Mouse (Mus musculus) left cerebral cortex, postnatal 10 days (tissue): ENCODE data around the gene Cabp4. TPM values are rescaled to one million over a fixed set of nuclear protein-coding genes. Genes with fewer than 3 reads are reported as not detected.

Experiments used
- DNase-seq, 2 experiments: peaks; one replicate each; pipeline ENCODE4 v3.0.0; 2021 to 2022; ENCODE audit warnings: low spot score in 2 of 2, mixed read lengths in 1 of 2; ENCODE audit errors: extremely low spot score in 1 of 2
- intact Hi-C: fragments of 180-260 bp; cut with DNase I; formaldehyde crosslinking; loops from one replicate; pipeline ENCODE4 v1.15.1; 2025
- total RNA-seq, 2 experiments: library from RNA; stranded (reverse); gene quantifications; 2 replicates each; pipeline ENCODE4 v1.2.3; 2021

Gene Cabp4
- total RNA-seq, 2 experiments from 2014 or later = 0.24 TPM; not detected in 1

DNA sequence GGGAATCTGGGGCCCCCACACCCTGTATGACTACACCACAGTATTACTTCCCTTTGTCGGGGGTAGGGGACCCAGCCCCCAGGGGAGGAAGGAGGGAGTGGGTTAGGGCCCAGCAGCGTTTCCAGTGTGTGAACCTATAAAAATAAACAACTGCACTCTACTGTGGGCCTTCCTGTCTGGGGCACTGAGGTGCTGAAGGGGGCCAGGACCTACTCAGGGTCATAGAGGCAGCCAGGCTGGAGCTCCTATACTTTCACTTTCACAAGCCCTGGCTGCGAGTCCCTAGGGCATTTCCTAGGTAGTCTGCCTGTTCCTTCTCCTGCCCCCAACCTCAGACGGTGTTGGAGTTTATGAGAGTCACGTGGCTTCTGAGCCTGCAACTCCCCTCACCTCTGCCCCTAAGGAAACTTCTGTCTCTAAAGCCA is 30.0 kb downstream of the Cabp4 start:
- intact Hi-C loops = no loop called here

DNA sequence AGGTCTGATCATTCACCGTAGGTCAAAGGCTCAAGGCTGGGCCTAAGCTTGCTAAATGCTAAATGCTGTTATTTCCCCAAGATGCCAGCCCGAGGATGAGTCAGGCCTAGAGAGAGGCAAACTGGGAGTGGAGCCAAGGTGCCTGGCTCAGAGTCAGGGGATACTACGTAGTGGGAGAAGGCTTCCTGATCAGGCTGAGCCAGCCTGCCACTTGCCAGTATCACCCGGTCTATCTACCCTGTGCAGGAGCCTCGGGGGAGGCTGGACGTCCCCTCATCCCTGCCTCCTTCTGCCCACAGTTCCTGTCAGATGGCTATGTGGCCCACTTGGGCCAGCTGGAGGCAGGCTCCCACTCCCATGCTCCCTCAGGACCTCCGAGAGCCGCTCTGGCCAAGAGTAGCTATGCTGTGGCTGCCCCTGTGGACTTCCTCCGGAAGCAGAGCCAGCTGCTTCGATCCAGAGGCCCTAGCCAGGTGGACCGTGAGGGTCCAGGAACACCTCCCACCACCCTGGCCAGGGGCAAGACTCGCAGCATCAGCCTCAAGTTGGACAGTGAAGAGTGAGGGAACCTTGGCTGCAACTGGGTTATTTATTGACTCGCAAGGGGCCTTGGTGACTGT is 30.5 kb downstream of the Cabp4 start:
- intact Hi-C loops = no loop called here
- DNase-seq = peak in 1 of 2 experiments; percentile 80

More for the DNA sequence above, 30.0 kb downstream of the Cabp4 start:
- no peak for DNase-seq

DNA sequence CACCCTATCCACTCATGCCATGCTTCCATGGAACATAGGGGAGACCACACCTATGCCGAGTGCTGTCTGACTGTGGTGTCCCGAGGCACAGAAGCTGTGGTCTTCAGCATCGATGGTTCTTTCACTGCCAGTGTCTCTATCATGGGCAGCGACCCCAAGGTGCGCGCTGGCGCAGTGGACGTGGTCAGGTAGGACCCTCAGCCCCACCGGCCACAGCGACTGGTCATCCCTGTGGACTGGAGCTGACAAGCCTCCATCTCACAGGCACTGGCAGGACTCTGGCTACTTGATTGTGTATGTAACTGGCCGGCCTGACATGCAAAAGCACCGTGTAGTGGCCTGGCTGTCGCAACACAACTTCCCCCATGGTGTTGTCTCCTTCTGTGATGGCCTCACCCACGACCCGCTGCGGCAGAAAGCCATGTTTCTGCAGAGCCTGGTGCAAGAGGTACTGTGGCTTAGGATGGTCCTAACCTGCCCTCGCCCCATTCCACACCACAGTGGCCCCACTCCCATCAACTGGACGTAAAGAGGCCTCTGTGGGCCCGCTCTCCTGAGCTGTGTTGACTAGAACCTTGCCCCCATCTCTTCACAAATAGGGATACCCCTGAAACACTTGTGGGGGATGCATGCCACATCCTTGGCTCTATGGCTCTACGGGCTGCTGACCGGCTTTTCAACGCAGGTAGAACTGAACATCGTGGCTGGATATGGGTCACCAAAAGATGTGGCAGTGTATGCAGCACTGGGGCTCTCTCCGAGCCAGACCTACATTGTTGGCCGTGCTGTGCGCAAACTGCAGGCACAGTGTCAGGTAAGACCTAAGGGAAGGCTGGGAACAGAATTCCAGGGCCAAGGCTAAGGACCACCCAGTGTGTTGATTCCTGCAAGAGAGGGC is 31.5 kb downstream of the Cabp4 start:
- intact Hi-C loops = no loop called here
- no peak for DNase-seq

DNA sequence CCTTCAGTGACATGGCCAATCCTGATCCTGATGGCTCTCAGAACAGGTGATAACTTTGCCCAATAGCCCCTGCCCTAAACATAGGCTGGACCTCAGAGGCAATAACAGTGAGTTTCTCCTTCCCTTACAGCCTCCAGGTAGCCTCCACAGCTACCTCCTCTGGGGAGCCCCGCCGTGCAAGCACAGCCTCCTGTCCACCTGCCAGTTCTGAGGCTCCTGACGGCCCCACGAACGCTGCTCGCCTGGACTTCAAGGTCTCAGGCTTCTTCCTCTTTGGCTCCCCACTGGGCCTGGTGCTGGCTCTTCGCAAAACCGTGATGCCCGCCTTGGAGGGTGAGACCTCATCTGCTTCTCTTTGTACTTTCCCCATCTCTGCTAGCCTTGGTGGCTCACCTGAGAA is 35.3 kb downstream of the Cabp4 start:
- no peak for DNase-seq
- intact Hi-C loops = loop anchor here (10.0 kb wide), 1 partner anchor 116 kb away; no protein-coding TSS in a partner anchor

DNA sequence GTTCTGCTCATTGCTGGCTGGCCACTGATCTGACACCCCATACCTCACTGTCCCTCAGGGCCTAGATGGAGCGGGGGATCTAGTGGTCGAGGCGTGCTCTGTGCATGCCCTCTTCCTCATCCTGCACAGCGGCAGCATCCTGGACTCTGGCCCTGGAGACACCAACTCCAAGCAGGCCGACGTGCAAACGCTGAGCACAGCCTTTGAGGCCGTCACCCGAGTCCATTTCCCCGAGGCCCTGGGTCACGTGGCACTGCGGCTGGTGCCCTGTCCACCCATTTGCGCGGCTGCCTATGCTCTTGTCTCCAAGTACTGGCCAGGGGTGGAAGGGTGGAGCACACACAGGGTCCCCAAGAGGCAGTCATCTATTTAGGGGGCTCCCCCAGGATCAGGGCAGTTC is 37.2 kb downstream of the Cabp4 start:
- no peak for DNase-seq
- intact Hi-C loops = loop anchor here (10.0 kb wide), 1 partner anchor 118 kb away; no protein-coding TSS in a partner anchor

DNA sequence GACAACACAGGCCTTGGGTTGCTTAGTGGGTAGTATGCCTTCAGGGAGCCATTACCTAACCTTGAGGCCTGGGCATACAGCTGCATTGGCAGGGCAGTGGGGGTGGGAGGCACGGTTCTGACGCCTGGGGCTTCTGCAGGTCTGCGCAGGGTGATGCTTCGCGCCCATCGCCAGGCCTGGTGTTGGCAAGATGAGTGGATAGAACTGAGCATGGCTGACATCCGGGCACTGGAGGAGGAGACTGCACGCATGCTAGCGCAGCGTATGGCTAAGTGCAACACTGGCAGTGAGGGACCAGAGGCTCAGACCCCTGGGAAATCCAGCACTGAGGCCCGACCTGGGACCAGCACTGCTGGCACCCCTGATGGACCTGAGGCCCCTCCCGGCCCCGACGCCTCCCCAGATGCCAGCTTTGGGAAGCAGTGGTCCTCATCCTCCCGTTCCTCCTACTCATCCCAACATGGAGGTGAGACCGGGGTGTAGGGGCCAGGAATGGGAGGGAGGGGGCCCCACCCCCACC is 39.1 kb downstream of the Cabp4 start:
- DNase-seq = peak in 1 of 2 experiments; percentile 32
- intact Hi-C loops = loop anchor here (10.0 kb wide), 1 partner anchor 120 kb away; no protein-coding TSS in a partner anchor

DNA sequence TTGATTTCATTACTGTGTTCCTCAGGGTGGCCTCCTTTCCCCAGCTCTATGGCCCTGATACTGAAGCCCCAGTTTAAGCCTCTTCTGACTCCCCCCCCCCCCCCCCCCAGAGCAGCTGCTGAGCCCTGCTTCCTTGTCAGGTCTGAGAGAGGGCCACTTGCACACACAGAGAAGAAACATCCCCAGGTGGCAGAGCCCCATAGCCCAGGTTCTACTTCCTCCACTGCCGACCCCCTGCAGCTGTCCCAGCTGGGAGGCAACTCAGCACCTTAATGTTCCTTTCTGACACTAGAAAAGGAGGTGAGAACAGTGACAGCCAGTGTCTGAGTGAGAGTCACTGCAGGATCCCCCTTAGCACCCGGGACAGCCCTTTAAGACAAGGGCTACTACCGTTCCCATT is 40.0 kb downstream of the Cabp4 start:
- DNase-seq = no peak
- intact Hi-C loops = loop anchor here (10.0 kb wide), 1 partner anchor 121 kb away; no protein-coding TSS in a partner anchor

DNA sequence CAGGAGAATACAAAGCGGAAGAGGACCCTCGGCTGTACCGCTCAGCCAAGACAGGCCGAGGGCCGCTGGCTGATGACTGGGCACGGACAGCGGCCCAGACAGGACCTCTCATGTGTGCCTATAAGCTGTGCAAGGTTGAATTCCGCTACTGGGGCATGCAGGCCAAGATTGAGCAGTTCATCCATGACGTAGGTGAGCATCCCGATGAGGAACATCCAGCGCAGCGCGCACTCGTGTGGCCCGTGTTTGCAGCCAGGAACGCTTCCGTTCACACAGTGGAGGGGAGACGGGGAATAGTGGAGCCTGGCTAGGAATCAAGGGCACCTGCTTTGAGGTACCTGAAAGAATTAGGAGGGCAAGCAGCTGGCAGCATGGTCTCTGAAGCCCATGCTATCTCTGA is 40.5 kb downstream of the Cabp4 start:
- intact Hi-C loops = loop anchor here (10.0 kb wide), 1 partner anchor 122 kb away; no protein-coding TSS in a partner anchor
- DNase-seq = no peak

DNA sequence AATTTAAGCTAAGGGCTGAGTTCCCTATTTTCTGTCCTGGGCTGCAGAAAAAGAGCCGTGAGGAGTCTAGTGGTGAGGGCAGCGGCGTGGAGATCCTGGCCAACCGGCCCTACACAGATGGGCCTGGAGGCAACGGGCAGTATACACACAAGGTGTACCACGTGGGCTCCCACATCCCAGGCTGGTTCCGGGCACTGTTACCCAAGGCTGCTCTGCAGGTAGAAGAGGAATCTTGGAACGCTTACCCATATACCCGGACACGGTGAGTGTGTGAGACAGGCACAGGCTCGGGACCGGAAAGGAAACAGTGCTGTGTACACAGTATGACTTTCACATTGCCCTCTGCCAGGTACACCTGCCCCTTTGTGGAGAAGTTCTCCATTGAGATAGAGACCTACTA is 41.2 kb downstream of the Cabp4 start:
- DNase-seq = no peak
- intact Hi-C loops = loop anchor here (10.0 kb wide), 1 partner anchor 122 kb away; no protein-coding TSS in a partner anchor

DNA sequence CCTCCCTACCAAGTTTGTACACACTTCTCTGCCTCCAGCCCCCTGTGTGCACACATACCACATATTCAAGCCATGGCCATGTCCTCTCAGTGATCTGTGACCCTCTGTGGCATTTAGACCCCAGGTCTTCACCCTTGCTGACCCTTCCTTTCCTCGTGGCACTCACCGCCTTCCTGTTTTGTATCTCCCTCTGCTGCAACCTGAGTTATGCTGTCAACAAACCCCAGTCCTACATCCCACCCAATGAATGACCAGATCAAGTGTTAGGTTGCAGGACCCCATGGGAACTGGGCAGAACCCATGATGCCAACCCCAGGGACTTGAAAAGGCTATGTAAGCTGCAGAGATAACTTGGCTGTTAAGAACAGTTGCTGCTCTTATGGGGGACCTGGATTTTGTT is 41.8 kb downstream of the Cabp4 start:
- intact Hi-C loops = loop anchor here (10.0 kb wide), 1 partner anchor 123 kb away; no protein-coding TSS in a partner anchor
- DNase-seq = no peak

DNA sequence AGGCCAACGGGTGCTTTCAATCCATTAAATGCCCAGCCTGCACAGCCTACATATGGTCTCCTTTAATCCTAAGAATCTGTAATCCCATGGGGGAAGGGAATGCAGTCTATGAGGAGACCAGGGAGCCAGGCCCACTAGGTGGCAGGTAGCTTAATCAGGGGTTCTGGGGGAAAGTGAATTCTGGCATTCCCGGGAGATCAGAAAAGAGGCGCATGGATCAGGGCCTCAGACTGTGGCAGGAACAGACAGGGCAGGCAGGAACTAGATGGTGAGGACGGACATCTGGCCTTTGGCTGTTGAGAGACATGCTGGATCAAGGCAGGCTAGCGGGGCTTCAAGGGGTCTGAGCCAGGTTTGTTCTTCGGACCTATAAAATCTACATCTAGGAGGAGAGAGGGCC is 42.4 kb downstream of the Cabp4 start:
- DNase-seq = no peak
- intact Hi-C loops = loop anchor here (10.0 kb wide), 1 partner anchor 123 kb away; no protein-coding TSS in a partner anchor

DNA sequence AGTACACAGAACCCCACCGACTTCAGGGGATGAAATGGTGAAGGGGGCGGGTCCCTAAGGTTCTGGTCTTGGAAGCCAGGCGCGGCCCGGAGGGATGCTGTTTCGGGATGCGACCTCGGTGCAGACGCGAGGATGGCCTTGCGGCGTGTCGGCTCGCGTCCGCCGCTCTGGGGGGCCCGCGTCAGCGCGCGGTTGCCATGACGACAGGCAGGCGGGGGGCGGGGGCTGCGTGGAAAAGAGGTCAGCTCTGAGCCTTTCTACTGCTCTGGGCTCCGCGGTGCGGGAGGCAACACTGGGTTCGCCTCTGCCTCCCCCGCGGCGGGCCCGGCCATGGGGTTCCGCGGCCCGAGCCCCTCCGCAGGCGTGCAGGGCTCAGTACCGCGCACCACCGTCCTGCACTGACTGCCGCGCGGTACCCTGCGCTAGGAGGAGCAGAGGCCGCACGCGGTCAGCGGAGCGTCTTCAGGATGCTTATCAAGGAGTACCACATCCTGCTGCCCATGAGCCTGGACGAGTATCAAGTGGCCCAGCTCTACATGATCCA is 43.0 kb downstream of the Cabp4 start:
- intact Hi-C loops = loop anchor here (10.0 kb wide), 1 partner anchor 124 kb away; no protein-coding TSS in a partner anchor
- peak in 1 of 2 experiments; percentile 84 for DNase-seq

DNA sequence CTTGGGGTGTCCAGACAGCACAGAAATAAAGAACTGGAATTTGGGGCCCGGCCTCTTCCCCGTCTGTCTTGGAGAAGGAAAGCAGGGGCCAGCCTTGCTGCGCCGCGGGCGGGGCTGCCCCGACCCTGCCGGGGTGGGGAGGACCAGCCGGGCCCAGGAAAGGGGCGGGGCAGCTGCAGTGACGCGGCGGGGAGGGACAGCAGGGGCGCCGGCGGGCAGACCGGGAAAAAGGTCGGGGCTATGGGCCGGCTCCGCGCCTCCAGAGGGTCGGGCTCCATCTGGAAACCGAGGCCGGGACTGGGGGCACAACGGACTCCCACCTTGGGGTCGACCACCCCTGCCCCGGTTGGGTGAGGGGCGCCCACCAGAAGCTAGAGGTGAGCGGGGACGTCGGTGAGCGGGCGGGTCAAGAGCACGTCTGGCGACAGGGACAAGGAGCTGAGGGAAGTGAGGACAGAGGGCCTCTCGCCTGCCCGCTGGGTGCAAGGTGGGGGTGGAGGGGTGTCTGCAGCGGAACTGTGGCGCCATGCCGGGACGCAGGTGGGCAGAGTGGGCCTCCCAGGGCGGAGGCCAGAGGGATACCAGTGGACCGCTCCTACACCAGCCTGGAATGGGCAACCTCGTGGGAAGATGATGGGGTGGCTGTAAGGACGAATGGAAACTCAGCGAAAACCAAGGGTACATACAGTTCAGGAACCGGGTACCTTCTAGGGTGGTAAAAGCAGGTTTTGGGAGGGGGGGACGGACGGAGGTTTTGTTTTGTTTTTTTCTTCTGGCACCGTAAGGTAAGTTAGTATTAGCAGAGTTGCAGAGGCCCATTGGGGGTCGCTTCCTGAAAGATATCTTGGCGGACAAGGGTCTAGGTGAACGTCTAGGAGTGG is 43.8 kb downstream of the Cabp4 start, which contains the start of gene Pitpnm1:
Gene Pitpnm1, plus strand, starts transcription at position 162 of the 881 bp plus-strand sequence.
- intact Hi-C loops = loop anchor here (10.0 kb wide), 1 partner anchor 125 kb away; no protein-coding TSS in a partner anchor
- DNase-seq = peak in 1 of 2 experiments; percentile 84

DNA sequence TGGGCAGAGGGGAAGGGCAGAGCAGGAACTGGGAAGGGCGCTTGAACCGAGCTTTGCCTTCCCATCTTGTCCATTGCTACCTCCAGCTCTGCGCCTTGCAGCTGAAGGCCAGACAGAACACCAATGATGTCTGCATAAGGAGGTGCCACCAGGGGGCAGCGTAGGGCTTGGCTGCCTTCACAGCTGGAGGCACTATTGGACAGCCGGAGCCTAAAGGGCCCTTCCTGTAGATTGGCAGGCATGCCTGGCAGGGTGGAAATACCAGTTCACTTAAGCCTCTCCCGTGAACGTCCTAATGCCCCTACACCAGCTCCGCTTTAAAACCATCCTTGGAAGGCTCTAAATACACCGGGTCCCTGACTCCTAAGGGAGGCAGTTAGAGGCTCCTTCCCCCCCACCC is 44.8 kb downstream of the Cabp4 start:
- peak; percentile 85 to 92 for DNase-seq
- intact Hi-C loops = no loop called here

DNA sequence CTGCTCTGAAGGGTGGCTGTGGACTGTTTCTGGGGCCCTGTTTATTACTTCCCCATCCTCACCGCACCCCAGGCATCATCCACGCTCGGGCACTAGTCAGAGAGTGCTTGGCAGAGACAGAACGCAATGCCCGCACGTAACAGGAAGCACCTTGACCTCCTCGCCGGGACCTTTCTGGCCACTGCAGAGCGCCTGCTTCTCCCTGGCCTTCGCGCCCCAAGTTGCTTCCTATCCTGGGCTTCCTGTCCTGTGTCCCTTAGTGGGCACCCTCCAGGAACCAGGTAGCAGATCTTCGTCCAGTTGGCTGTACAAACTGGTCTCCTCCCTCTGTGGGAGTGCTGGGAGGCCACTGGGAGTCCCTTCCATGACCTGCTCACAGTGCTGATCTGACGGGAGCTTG is 45.4 kb downstream of the Cabp4 start:
- no peak for DNase-seq

DNA sequence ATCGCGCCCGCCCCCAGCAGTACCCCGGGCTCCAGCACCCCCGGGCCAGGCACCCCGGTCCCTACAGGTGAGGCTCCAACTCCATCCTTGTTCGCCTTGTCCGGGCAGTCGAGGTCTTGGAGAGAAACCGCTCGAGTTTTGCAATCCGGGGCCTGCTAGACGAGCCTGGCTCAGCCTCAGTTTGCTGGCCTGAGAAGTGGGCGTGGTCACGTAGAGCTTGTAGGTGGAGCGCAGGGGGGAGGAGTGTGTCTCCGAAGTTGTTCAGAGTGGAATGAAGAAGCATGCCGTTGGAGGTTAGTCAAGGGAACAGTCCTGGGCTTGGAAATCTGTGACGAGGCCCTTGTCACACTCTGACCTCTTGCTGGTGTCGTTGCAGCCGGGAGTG is 46.4 kb downstream of the Cabp4 start:
- intact Hi-C loops = no loop called here
- DNase-seq = peak in 1 of 2 experiments; percentile 84

More for the DNA sequence above, 45.4 kb downstream of the Cabp4 start:
- intact Hi-C loops = no loop called here

DNA sequence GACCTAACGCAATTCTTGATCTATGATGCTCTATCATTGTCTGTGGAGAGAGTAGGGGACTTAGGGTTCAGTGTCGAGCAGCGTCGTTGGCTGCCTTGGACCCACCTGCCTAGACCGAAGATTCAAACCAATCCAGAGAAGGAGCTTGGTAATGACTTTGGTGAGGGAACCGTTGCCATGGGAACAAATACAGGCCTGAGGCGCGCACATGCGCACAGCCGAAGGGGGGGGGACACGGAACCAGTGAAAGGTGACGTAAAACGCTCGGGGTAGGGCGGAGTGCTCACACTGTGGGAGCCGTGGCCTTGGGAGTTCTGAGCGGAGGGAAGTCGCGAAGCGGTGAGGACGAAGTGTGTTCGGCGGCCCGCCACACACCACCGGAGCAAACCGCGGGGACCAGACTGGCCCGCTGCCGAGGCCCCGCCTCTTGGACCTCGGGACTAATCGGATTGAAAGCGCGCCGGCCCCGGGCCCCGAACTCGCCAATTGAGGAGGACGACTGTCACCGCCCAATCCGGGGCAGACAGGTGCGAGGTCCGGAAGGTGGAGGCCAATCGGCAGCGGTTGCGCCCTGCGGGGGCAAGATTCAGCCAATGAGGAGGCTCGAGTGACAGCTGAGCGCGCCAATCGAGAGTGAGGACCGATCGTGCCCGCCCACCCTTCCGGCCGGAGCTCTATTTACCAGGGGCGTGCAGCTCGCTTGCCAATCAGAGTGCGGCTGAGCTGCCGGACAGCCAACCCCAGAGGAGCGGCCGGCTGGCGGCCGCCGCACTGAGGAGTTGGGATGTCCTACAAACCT is 47.0 kb downstream of the Cabp4 start, which contains the start of gene Cdk2ap2:
Gene Cdk2ap2, plus strand, starts transcription at position 541 of the 799 bp plus-strand sequence.
- intact Hi-C loops = no loop called here
- peak; percentile 99 for DNase-seq
